Mouse (Mus musculus) lung, adult 10 weeks (tissue): Measurements from ENCODE around the gene BC048403. TPM values are rescaled to one million over a fixed set of nuclear protein-coding genes. Genes with fewer than 3 reads are reported as not detected.

Experiments
- polyA plus RNA-seq: library from polyadenylated mRNA; stranded (reverse); fragments of 350-450 nt; fragmentation: Illumina TruSeq; extraction: RNeasy Lipid Tissue Mini Kit (QIAGEN cat#74804); gene quantifications from one replicate; pipeline ENCODE4 v1.2.3, GENCODE M21; 2014; ENCODE audit warnings: low read depth, low replicate concordance; ENCODE audit not compliant: insufficient read depth

The BC048403 gene
- polyA plus RNA-seq, result 4.1 TPM

GRCm38 (mm10) chr10:121739548-121740505, at the start of gene BC048403:
Gene BC048403, plus strand, starts transcription at chr10:121739937.

Other genes starting within 250 kb of the BC048403 start
- 18.7 TPM for gene Tbk1, start 153.2 kb upstream of the BC048403 start, polyA plus RNA-seq
- 25.4 TPM for gene Xpot, start 113.6 kb upstream of the BC048403 start, polyA plus RNA-seq
- gene D930020B18Rik, start 98.3 kb upstream of the BC048403 start, polyA plus RNA-seq, result 0.23 TPM